Mouse (Mus musculus) spleen, postnatal 10 days (tissue): ENCODE measurements around the gene Tigit.

Source experiments
- DNase-seq, 2 experiments: peaks; one replicate each; pipeline ENCODE4 v3.0.0; 2021 to 2022; ENCODE audit warnings: low spot score in 2 of 2

Tigit gene

DNA sequence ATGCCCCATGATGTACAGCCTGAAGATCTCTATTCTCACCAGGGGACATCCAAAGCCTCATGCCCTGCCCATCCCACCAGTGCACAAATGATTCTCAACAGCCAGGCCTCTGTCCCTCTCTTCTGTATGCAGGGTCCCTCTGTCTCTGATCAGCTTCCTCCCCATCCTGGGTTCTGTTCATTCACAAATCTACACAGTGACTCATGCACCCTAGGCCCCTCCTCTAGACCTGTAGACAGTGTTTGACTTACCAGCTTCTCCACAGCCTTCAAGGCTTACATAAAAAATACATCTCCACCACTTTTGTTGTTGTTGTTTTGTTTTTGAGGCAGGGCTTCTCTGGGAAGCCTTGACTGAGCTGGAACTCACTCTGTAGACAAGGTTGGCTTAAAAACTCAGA lies 915 bp upstream of the Tigit start:
- no peak for DNase-seq

- DNase-seq, result no peak
These were observed 1.6 kb downstream of the Tigit start for GRCm38 (mm10) chr16:43662124-43663004.

- DNase-seq, result no peak
These were observed 2.4 kb downstream of the Tigit start for GRCm38 (mm10) chr16:43661576-43661975.

DNA sequence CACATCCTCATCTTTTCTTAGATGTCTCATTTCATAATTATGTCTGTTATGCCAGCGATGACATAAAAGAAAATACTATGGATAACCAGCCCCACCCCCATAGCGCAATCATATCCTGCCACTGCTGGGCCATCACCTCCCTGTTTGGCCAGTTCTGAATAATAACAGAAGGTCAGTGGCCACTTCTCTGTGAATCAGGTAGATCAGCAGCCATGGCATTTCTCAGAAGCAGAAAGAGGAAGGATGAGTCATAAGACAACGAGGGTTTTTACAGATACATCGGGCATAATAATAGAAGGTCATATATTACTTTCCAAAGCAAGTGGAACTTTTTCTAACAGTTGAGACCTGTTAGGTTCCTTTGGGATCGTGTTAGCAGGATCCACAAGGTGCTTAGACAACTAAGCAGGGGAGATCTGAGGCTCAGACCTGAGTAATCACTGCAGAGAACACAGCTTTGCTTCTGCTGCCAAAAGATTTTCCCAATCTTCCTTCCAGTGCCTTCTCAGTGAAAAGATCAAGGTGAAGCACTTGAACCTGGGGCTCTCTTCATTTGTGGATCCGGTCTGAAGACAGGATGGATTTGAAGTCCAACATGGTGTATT lies 8.7 kb downstream of the Tigit start:
- DNase-seq, result no peak

GRCm38 (mm10) chr16:43654269-43654668 lies 9.7 kb downstream of the Tigit start:
- no peak for DNase-seq

DNA sequence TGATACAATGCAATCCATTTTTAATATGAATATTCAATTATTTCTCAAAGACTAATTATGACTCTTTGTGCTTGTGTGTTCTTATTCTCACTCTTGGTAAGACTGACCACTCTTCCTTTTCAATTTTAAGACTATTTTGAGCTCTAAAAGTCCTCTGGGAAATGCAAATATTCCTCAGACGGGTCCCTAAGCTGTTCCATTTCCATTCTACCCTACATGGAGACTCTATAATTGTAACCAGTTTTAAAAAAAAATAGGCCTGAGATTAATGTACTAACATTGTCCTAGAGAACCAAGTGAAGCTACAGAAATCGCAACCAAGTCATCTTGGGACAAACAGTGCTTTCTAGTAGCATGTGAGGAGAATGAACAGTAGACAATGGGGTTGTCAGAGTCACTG lies 10.7 kb downstream of the Tigit start:
- no peak for DNase-seq

DNA sequence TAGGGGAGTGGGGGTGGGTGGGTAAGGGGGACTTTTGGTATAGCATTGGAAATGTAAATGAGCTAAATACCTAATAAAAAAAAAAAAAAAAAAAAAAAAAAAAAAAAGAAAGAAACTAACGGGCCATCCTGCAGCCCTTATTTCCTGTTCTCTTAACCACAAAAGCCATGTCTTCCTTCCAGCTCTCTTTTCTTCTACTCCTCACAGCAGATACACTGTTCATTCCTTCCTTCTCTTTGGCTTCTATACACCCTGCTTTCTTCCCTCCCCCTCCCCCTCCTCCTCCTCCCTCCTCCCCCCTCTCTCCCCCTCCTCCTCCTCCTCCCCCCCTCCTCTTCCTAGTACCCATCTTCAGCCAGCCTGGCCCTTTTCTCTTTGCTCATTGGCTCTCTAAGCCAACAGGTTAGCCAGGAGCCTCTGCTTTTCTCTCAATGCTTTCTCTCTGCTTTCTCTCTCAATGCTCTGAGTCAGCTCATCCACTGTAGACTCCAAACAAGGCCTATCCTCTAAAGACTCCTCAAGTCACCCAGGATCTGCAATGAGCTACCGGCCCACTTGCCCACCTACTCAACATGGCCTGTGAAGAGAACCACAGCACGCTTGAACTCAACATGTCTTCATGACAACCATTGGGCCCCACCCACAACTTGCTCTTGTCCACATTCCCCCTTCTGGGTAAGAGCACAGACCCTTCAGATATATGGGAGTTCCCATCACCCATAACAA lies 13.4 kb downstream of the Tigit start:
- DNase-seq, result no peak

DNA sequence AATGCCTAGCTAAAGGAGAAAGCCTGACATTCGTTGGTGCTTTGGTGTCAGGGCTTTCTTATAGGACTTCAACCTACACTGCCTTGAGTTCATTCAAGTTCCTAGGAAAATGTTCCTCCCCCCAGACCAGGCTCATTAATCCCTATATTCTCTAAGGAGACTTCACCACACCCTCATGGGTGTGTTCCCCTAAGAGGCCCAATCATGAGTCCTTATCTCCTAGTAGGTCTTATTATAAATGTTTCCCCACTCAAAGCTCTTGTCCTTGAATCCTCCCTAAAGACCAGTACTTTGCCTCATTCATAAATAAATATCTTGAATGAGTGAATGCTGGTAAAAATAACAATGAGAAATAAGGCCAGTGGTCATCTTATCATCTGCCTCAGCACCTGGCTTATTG lies 16.3 kb downstream of the Tigit start:
- no peak for DNase-seq

DNA sequence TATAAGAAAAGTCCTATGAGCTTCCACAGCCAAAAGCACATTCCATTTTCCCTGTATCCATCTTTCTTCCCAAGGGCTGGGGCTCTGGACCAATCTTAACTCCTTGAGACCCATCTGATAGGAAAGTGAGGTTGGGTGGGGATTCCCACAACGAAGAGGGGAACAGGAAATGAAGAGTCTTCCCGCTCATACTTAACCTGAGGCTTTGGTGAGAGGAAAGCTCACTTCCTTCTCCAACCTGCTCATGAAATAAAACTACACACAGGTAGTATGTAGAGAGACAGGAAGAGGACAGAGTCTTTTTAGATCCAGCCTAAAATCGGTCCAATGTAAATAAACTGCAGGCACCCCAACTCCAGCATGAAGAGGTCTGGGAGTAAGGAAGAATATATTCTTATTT lies 17.0 kb downstream of the Tigit start:
- DNase-seq, result no peak

GRCm38 (mm10) chr16:43645879-43646278 lies 18.1 kb downstream of the Tigit start:
- DNase-seq, result no peak

DNA sequence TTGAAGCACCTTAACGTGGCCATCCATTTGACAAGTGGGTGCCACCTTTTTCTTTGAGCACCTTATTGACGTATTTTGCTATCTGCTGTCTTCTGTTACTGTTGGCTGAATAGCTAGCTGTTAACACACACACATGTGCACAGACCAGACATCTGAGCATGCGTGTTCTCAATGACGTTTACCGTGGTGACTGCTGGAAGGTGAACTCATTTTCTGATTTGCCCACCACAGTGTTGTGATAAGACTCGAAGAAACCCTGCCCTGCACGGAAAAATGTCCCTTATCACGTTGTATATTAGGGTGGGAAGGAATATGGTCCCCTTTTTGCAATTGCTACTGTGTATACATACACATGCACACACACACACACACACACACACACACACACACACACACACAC lies 22.7 kb downstream of the Tigit start:
- DNase-seq, result no peak

- no peak for DNase-seq
These were observed 25.4 kb downstream of the Tigit start for GRCm38 (mm10) chr16:43638406-43639049.

DNA sequence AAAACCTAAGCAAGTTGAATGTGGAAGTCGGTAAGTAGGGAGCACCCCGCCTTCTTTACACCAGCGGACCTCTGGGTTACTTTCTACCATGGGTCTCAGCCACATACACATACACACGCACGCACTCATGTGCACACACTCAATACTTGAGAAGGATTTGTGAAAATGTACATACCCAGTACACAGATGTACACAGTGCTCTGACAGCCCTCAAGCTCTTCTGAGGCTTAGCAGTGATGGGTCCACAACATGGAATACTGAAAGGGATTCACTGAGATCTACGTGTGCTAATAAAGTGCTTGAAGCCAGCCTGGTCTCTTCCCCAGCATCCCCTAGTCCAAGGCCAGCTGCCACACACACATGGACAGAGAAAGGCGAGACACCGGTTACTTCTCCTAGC lies 26.7 kb downstream of the Tigit start:
- DNase-seq, result no peak

GRCm38 (mm10) chr16:43634037-43634436 lies 29.9 kb downstream of the Tigit start:
- DNase-seq, result no peak

- no peak for DNase-seq
These were observed 32.2 kb downstream of the Tigit start for GRCm38 (mm10) chr16:43631758-43632157.

DNA sequence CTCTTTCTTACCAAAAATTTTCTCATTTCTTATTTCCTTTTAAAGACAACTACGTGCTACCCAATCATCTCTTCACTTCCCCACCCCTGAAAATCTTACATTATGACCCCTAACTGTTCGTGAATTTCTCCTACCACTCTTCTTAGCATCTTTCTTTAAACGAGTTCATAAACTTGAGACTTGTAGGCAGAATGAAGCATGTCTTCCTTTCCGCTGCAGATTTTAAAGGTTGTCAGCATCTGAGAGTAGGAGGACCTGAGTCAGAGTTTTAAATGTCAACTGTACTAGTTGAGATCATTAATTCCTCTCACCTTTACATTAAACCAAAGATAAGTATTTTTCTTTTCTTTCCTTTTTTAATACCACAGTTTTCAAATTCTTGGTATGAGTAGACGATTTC lies 35.3 kb downstream of the Tigit start:
- no peak for DNase-seq

DNA sequence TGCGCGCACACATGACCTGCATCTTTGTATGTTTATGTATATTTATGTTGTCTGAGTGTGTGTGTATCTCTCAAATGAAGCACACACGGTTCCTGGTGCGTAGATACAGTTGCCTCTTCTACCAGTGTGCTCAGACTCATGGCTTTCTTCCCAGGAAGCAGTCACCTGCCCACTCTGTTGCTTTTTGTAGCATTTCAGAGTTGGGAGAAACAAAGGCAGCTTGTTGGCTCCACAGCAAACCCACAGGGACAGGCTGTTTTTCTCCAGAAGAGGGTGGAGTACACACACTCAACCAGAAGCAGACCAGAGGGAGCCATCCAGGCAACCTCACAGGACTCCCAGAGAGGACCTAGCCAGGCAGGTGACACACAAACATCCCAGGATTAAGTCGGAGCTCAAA lies 38.0 kb downstream of the Tigit start:
- no peak for DNase-seq

- DNase-seq, result no peak
These were observed 38.7 kb downstream of the Tigit start for GRCm38 (mm10) chr16:43625289-43625688.

- no peak for DNase-seq
These were observed 39.1 kb downstream of the Tigit start for GRCm38 (mm10) chr16:43624876-43625275.

DNA sequence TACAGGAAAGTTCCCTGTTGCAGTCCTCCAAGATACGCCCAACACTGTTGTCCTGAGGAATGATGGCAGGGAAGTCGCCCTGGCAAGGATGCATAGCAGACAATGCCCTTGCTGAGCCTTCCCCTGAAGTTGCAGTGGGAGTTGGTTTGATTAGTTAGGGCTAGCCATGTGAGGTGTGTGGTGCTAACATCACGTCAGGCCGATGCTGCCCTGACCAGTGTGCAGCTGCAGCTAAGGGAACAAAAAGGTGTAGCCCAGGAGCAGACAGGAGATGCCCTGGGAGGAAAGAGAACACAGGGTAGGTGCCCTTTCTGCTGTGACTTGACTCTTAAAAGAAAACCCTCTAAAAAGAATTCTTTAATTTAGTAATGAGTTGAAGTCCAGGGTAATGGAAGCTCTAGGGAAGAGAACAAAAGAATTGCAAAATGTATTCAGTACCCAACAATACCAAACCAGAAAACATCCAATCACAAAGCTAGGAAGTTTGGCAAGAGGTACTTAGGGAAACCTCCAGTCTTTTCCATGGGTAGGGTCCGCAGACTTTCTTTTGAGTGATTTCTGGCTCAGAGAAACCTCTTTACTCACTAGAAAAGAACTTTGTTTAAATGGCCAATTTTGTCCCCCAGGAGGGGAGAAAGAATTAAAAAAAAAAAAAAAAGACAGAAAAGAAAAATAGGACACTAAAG lies 40.5 kb downstream of the Tigit start:
- DNase-seq, result no peak

GRCm38 (mm10) chr16:43620359-43620758 lies 43.6 kb downstream of the Tigit start:
- DNase-seq, result no peak

DNA sequence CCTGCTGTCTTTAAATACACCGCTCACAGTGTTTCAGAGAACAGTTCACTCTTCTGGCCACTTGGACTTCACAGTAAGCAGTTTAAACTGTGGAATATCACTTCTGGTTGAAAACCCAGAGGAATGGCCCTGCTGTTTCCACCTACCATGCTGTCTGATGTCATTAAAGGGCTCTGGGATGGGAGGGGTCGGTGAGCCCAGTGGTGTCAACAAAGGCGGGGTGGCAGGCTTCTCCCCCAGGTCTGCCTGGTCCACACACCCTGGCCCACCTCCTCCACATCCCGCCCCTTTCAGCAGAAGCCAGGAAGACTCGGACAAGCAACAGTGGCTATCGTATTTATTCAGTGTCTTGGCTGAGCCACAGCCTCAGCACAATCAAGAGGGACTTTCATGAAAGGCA lies 44.7 kb downstream of the Tigit start:
- DNase-seq, result no peak
